Mouse (Mus musculus) spleen, adult 2 months (tissue): ENCODE data around the gene Fcgbp.

Experiments used
- CTCF ChIP-seq: fragments of 200-500 bp; IDR thresholded peaks from 2 replicates; pipeline ENCODE4 v1.5.1; 2011; ENCODE audit warnings: mild to moderate bottlenecking, inconsistent platforms; ENCODE audit not compliant: insufficient read depth, insufficient read length, insufficient replicate concordance; ENCODE audit errors: extremely low read depth
- POLR2A ChIP-seq: fragments of 200-500 bp; IDR thresholded peaks from 2 replicates; pipeline ENCODE4 v1.6.1; 2011; ENCODE audit warnings: low read depth, low read length, inconsistent platforms

DNA sequence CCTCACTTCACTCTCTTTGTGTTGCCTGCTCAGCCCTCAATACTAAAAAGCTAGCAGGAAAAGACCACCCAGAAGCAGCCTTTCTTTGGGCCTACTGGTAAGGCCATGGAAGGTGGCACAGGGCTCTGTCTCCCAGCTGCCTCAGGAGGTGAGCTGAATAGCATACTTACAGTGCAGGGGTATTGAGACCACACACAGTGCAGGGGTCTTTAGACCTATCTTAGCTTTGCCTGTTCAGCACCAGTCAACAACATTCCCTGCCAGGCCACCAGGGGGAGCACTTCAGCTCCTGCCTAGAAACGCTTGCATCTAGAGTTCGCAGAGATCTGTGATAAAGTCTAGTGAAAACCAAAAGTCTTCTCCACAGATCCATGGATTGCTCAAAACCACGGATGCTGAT, 77.2 kb downstream of the Fcgbp start:
- TF ChIP-seq CTCF (peak; percentile 85; the same call in 1 of the 2 replicates), POLR2A (no peak)
